Mouse (Mus musculus) left cerebral cortex, adult 2 months (tissue): Measurements from ENCODE around the gene Ifngr2. TPM values are rescaled to one million over a fixed set of nuclear protein-coding genes. Genes with fewer than 3 reads are reported as not detected.

Source experiments
- DNase-seq, 2 experiments: peaks; one replicate each; pipeline ENCODE4 v3.0.0; 2021 to 2022; ENCODE audit warnings: low spot score in 2 of 2, mixed read lengths in 1 of 2; ENCODE audit errors: extremely low spot score in 1 of 2
- H3K27ac ChIP-seq: fragments of 200-600 bp; 2 replicates; pipeline ENCODE4 v1.8.1; 2022
- H3K4me3 ChIP-seq: fragments of 200-600 bp; 2 replicates; pipeline ENCODE4 v1.8.1; 2022
- CTCF ChIP-seq: fragments of 200-600 bp; IDR thresholded peaks from 2 replicates; pipeline ENCODE4 v1.8.1; 2022; ENCODE audit warnings: antibody characterized with exemption, mild to moderate bottlenecking, moderate library complexity
- intact Hi-C: fragments of 180-260 bp; cut with DNase I; formaldehyde crosslinking; loops from one replicate; pipeline ENCODE4 v1.15.1; 2025
- long read RNA-seq, 2 experiments: library from polyadenylated mRNA; stranded (forward); transcript quantifications; one replicate each; pipeline ENCODE4 v2.0.0; 2021; ENCODE audit warnings: borderline mapping rate in 2 of 2
- total RNA-seq, 2 experiments: library from RNA; stranded (reverse); gene quantifications; 2 replicates each; pipeline ENCODE4 v1.2.3; 2021

Gene Ifngr2
- total RNA-seq = 10 to 100 TPM; 30.0 to 32.7 TPM
- long read RNA-seq, experiment 1, transcript Ifngr2-201 (7 exons, 3,708 nt) = major isoform, 100 of 104 reads
- long read RNA-seq, experiment 1, partial matches to known transcripts = 3 of 104 reads
- long read RNA-seq, experiment 1, other reads (novel, unspliced or antisense) = 1 of 104 reads
- long read RNA-seq, experiment 2, transcript Ifngr2-201 (7 exons, 3,708 nt) = major isoform, 59 of 66 reads
- long read RNA-seq, experiment 2, partial matches to known transcripts = 0 of 66 reads
- long read RNA-seq, experiment 2, other reads (novel, unspliced or antisense) = 7 of 66 reads

GRCm38 (mm10) chr16:91546836-91547741 is at the start of gene Ifngr2:
Ifngr2 (plus strand) TSS chr16:91547072.
- TF ChIP-seq CTCF = no peak
- Histone ChIP-seq H3K4me3 (peak within 1 kb of the TSS; percentile 96), H3K27ac (peak within 1 kb of the TSS; percentile 94)
- intact Hi-C loops = no loop called here
- DNase-seq = peak; percentile 53 to 54

- intact Hi-C loops = no loop called here
- no peak for DNase-seq
- no peak overlapping the region for H3K4me3 ChIP-seq
- no peak for TF ChIP-seq CTCF
- no peak overlapping the region for H3K27ac ChIP-seq
Observed at GRCm38 (mm10) chr16:91498041-91498440, 48.8 kb upstream of the Ifngr2 start.

- no peak overlapping the region for H3K27ac ChIP-seq
- H3K4me3 ChIP-seq = no peak overlapping the region
- intact Hi-C loops = no loop called here
- TF ChIP-seq CTCF = no peak
- DNase-seq = no peak
Observed at GRCm38 (mm10) chr16:91504701-91505100, 42.2 kb upstream of the Ifngr2 start.

GRCm38 (mm10) chr16:91505116-91505601 is 41.7 kb upstream of the Ifngr2 start:
- Histone ChIP-seq H3K27ac (no peak overlapping the region; the same call in 1 of the 2 replicates), H3K4me3 (no peak overlapping the region)
- DNase-seq = peak in 1 of 2 experiments; percentile 24
- intact Hi-C loops = no loop called here
- TF ChIP-seq CTCF = no peak

GRCm38 (mm10) chr16:91506396-91506795 is 40.5 kb upstream of the Ifngr2 start:
- Histone ChIP-seq H3K27ac (no peak overlapping the region), H3K4me3 (no peak overlapping the region)
- no peak for TF ChIP-seq CTCF
- no peak for DNase-seq
- intact Hi-C loops = no loop called here

- intact Hi-C loops = loop anchor here (5.0 kb wide), 1 partner anchor 155 kb away; no protein-coding TSS in a partner anchor
- Histone ChIP-seq H3K4me3 (no peak overlapping the region), H3K27ac (no peak overlapping the region)
- peak; percentile 97 for TF ChIP-seq CTCF
- DNase-seq = peak; percentile 81 to 85
Observed at GRCm38 (mm10) chr16:91512161-91512787, 34.6 kb upstream of the Ifngr2 start.

- intact Hi-C loops = loop anchor here (5.0 kb wide), 1 partner anchor 156 kb away; no protein-coding TSS in a partner anchor
- Histone ChIP-seq H3K4me3 (no peak overlapping the region), H3K27ac (no peak overlapping the region)
- no peak for TF ChIP-seq CTCF
- no peak for DNase-seq
Observed at GRCm38 (mm10) chr16:91513099-91513498, 33.8 kb upstream of the Ifngr2 start.

- no peak for TF ChIP-seq CTCF
- intact Hi-C loops = no loop called here
- no peak for DNase-seq
- no peak overlapping the region for H3K27ac ChIP-seq
- H3K4me3 ChIP-seq = no peak overlapping the region
Observed at GRCm38 (mm10) chr16:91517020-91517419, 29.9 kb upstream of the Ifngr2 start.

- Histone ChIP-seq H3K4me3 (no peak overlapping the region), H3K27ac (no peak overlapping the region; the same call in 1 of the 2 replicates)
- DNase-seq = no peak
- intact Hi-C loops = no loop called here
- no peak for TF ChIP-seq CTCF
Observed at GRCm38 (mm10) chr16:91522040-91522439, 24.8 kb upstream of the Ifngr2 start.

GRCm38 (mm10) chr16:91522479-91523309 is 24.2 kb upstream of the Ifngr2 start:
- DNase-seq = no peak
- 0 out of 2 replicates have a peak overlapping the region, but pooled peaks have one; percentile 11 for H3K27ac ChIP-seq
- no peak for TF ChIP-seq CTCF

GRCm38 (mm10) chr16:91524206-91524605 is 22.7 kb upstream of the Ifngr2 start:
- no peak overlapping the region for H3K27ac ChIP-seq
- H3K4me3 ChIP-seq = no peak overlapping the region
- intact Hi-C loops = no loop called here
- no peak for DNase-seq
- TF ChIP-seq CTCF = no peak

More at GRCm38 (mm10) chr16:91522479-91523309, 24.2 kb upstream of the Ifngr2 start:
- no peak overlapping the region for H3K4me3 ChIP-seq
- intact Hi-C loops = no loop called here
